Mouse (Mus musculus): ENCODE results near the gene Olfr981.
"Not testable (repeated sequence)": the region's sequence is repeated elsewhere in the genome, so short reads cannot be mapped to it uniquely, and the experiment has no call there.

The Olfr981 gene

GRCm38 (mm10) chr9:40021164-40021563, at the start of gene Olfr981:
Olfr981 (plus strand) TSS chr9:40021464.
- no peak for DNase-seq (ENCODE audit: low read depth, low spot score)

- not testable (repeated sequence) for DNase-seq (ENCODE audit: low read depth, low spot score)
Measured at GRCm38 (mm10) chr9:39976581-39977145, 44.6 kb upstream of the Olfr981 start.

DNA sequence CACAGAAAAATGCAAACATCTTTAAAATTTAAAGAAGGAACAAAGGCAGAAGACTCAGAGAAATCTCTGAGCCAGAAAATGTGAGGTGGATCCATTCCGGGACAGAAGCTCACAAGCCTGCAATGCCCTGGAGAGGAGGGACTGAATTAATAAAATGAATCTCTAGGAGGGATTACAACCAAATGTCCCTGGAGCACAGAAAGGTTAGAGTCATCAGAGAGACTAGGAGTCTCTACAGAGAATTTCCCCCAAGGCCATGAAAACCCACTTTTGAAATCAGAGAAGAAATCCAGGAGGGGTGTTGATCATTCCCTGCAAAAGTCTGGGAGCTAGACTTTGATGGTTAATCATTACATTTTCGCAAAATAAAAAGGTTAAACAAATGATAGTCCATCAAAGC, 29.5 kb upstream of the Olfr981 start, which contains the start of gene Olfr978:
Gene Olfr978, plus strand, starts transcription at position 301 of the 400 bp plus-strand sequence.
- DNase-seq (ENCODE audit: low read depth, low spot score), result no peak

DNA sequence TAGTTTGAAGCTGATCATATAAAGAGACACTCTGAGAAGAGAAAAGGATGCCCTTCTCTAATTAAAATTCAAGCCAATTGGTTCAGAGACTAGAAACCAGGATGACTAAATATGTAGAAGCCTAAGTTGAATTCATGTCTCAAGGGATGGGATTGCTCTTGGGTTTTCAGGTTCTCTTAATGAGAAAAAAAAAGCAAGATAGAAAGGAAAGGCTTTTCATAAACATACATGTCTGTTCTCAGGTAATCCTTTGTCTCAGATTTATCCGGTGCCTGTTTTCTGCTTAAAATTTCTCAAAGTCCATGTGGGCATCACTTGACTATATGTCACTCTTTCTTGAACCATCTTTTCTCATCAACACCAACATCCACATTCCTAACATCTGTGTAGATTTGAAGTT, 17.9 kb upstream of the Olfr981 start, which contains the start of gene Olfr979:
Gene Olfr979, minus strand, starts transcription at position 101 of the 400 bp plus-strand sequence.
- DNase-seq (ENCODE audit: low read depth, low spot score), result no peak

DNA sequence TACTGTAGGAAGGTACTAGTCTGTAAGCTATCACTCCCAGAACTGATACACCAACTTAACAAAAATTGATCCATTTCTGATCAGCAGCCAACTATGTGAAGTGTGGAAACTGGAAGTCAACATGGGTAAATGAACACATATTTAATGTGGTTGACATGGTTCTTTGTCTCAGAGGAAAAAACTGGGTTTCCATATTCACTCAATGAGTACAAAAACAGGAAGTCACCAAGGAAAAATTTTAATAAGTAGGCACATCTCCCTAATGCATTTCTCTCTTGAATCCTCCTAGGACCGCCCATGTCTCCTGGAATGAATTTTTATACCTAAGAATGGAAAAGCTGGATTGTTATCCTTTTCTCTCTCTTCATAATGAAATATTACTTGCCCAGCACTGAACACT, 11.8 kb upstream of the Olfr981 start, which contains the start of gene Olfr980:
Gene Olfr980, minus strand, starts transcription at position 101 of the 400 bp plus-strand sequence.
- no peak for DNase-seq (ENCODE audit: low read depth, low spot score)

DNA sequence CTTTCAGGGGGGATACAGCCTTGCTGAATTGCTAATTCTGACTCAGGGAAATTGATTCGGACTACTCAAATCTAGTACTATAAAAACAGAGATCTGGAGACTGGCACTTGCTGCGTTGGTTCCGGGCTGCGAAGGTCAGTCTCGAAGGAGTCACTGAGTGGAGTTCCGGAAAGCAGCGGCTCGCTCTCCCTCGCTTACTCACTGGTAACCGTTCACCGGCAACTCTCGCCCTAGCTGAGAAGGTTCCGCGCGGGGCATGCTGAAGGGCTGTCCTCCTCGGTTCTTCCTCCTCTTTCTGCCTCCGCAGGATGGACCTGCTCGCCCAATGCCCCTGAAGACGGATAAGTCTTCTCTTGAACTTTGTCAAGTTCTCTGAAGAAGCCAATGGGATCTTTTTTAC, 28.9 kb downstream of the Olfr981 start:
- no peak for DNase-seq (ENCODE audit: low read depth, low spot score)

DNA sequence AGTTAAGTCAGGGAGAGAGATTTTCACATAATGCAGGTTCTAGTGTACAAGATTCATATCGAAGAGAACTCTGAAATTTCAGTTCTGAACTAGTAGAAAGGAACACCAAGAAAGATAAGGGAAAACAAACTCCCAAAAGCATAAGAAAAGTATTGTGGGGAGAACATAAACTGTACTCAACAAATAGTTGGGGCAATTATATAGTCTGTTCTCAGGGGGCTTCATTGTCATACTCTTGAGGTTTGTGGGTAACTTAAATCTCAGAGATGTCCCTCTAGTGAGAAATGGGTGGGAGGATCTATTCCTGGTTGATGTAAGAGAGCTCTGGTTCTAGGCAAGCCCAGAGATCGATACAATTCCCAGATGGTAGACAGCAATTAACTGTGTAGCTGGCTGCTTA, 52.3 kb downstream of the Olfr981 start, which contains the start of gene Olfr982:
Gene Olfr982, plus strand, starts transcription at position 301 of the 400 bp plus-strand sequence.
- no peak for DNase-seq (ENCODE audit: low read depth, low spot score)

Data from forelimb bud, embryonic 11.5 days (tissue).